Mouse (Mus musculus): Measurements from ENCODE around the gene Gm5728. TPM values are rescaled to one million over a fixed set of nuclear protein-coding genes. Genes with fewer than 3 reads are reported as not detected.
"Not testable (repeated sequence)": the region's sequence is repeated elsewhere in the genome, so short reads cannot be mapped to it uniquely, and the experiment has no call there.

Gene Gm5728
- polyA plus RNA-seq (2012; ENCODE audit: insufficient read depth, insufficient read length, missing spikeins) = not detected in 2 replicates

DNA sequence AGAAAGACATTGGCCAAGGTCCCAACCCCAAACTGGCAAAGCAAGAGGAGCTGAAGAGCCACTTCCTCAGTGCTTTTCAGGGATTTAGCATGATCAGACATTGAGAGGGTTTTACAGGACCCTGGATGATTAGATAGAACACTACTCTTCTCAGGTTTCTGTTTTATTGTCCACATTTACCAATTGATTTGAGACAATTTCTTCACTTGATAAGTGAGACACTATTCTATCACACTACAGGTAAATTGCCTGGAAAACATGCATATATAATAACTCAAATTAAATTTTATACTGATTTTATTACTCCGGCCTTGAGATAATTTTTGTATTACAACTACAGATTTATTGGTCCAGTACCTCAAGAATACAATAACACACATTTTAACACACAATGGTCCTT is at the start of gene Gm5728:
Gene Gm5728 (minus strand): TSS at position 101 of the 400 bp plus-strand sequence.
- H3K4me3 ChIP-seq (ENCODE audit: insufficient read depth, low read length); H3K27ac ChIP-seq (ENCODE audit: insufficient read depth, low read depth, low read length); H3K4me1 ChIP-seq (ENCODE audit: control insufficient read depth, insufficient read depth, low read length): not testable (repeated sequence)

DNA sequence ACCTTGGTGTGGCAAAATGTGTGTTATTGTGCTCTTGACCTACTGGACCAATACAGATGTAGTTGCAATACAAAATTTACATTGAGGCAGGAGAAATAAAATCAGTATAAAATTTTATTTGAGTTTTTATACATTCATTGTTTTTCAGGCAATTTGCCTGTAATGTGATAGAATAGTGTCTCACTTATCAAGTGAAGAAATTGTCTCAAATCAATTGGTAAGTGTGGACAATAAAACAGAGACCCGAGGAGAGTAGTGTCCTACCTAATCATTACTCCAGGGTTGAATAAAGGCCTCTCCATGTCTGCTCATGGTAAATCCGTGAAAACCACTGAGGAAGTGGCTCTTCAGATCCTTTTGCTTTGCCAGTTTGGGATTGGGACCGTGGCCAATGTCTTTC is 42.4 kb upstream of the Gm5728 start, which contains the start of gene Vmn1r100:
Gene Vmn1r100 (plus strand): TSS at position 301 of the 400 bp plus-strand sequence.
- not testable (repeated sequence) for H3K4me3 ChIP-seq (ENCODE audit: insufficient read depth, low read length); H3K27ac ChIP-seq (ENCODE audit: insufficient read depth, low read depth, low read length); H3K4me1 ChIP-seq (ENCODE audit: control insufficient read depth, insufficient read depth, low read length)

- H3K4me1 ChIP-seq (ENCODE audit: control insufficient read depth, insufficient read depth, low read length); H3K27ac ChIP-seq (ENCODE audit: insufficient read depth, low read depth, low read length): not testable (repeated sequence)
These were observed 41.2 kb downstream of the Gm5728 start, which contains the start of gene Gm4133 for GRCm38 (mm10) chr7:20333965-20334364. TSS of gene Gm4133 (minus strand) at chr7:20334065.

More at GRCm38 (mm10) chr7:20333965-20334364, 41.2 kb downstream of the Gm5728 start, which contains the start of gene Gm4133:
- not testable (repeated sequence) for H3K4me3 ChIP-seq (ENCODE audit: insufficient read depth, low read length)

Other genes starting within 250 kb of the Gm5728 start
- gene Vmn1r93, start 236.3 kb downstream of the Gm5728 start, polyA plus RNA-seq (2012; ENCODE audit: insufficient read depth, insufficient read length, missing spikeins) = not detected in 2 replicates
- not detected in 2 replicates for gene Vmn1r94, start 207.0 kb downstream of the Gm5728 start, polyA plus RNA-seq (2012; ENCODE audit: insufficient read depth, insufficient read length, missing spikeins)
- not detected in 2 replicates for gene Vmn1r95, start 181.7 kb downstream of the Gm5728 start, polyA plus RNA-seq (2012; ENCODE audit: insufficient read depth, insufficient read length, missing spikeins)
- gene Gm6164, start 169.8 kb downstream of the Gm5728 start, polyA plus RNA-seq (2012; ENCODE audit: insufficient read depth, insufficient read length, missing spikeins) = not detected in 2 replicates
- not detected in 2 replicates for gene Gm4498, start 141.6 kb downstream of the Gm5728 start, polyA plus RNA-seq (2012; ENCODE audit: insufficient read depth, insufficient read length, missing spikeins)
- not detected in 2 replicates for gene Gm5890, start 112.6 kb downstream of the Gm5728 start, polyA plus RNA-seq (2012; ENCODE audit: insufficient read depth, insufficient read length, missing spikeins)
- gene Gm4133, start 41.3 kb downstream of the Gm5728 start, polyA plus RNA-seq (2012; ENCODE audit: insufficient read depth, insufficient read length, missing spikeins) = not detected in 2 replicates
- gene Vmn1r100, start 42.5 kb upstream of the Gm5728 start, polyA plus RNA-seq (2012; ENCODE audit: insufficient read depth, insufficient read length, missing spikeins) = not detected in 2 replicates
- not detected in 2 replicates for gene Vmn1r101, start 67.2 kb upstream of the Gm5728 start, polyA plus RNA-seq (2012; ENCODE audit: insufficient read depth, insufficient read length, missing spikeins)
- gene Gm10670, start 99.5 kb upstream of the Gm5728 start, polyA plus RNA-seq (2012; ENCODE audit: insufficient read depth, insufficient read length, missing spikeins) = not detected in 2 replicates
- not detected in 2 replicates for gene Vmn1r103, start 135.1 kb upstream of the Gm5728 start, polyA plus RNA-seq (2012; ENCODE audit: insufficient read depth, insufficient read length, missing spikeins)
- not detected in 2 replicates for gene Vmn1r104, start 158.4 kb upstream of the Gm5728 start, polyA plus RNA-seq (2012; ENCODE audit: insufficient read depth, insufficient read length, missing spikeins)
- not detected in 2 replicates for gene Gm5726, start 170.3 kb upstream of the Gm5728 start, polyA plus RNA-seq (2012; ENCODE audit: insufficient read depth, insufficient read length, missing spikeins)
- gene Gm4141, start 200.8 kb upstream of the Gm5728 start, polyA plus RNA-seq (2012; ENCODE audit: insufficient read depth, insufficient read length, missing spikeins) = not detected in 2 replicates
- not detected in 2 replicates for gene Gm4513, start 223.6 kb upstream of the Gm5728 start, polyA plus RNA-seq (2012; ENCODE audit: insufficient read depth, insufficient read length, missing spikeins)

All from bone marrow macrophage, adult 2 months (primary cell).